In genomic region chr9:88379057-88379456, GRCm38 (mm10) we compare ENCODE assay signal across 21 mouse cellular contexts.
"Had no signal": no experiment of that assay in that cellular context is flagged by ENCODE, and none has a peak within 500 bp of the region (broad histone marks: within the 10 kb centered on the region; RNA-seq: fewer than 3 reads in every experiment).

No protein-coding gene starts in this region.

- H3K4me1 ChIP-seq: midbrain, embryonic 10.5 days; midbrain, embryonic 12.5 days; neural tube, embryonic 13.5 days; neural tube, embryonic 15.5 days had no signal

- ATAC-seq: midbrain, embryonic 16.5 days had no signal

- DNase-seq: lung, adult 18-20 months; lung, embryonic 14.5 days; lung, postnatal 14 days; lung, postnatal 36 days; midbrain, embryonic 14.5 days; retina, postnatal 1 day; right cerebral cortex, adult 18-20 months; right cerebral cortex, postnatal 25 days; right cerebral cortex, postnatal 4 days; spleen, adult 18-20 months; thymus, adult 18-20 months; thymus, postnatal 14 days; thymus, postnatal 36 days had no signal

- H3K9ac ChIP-seq: liver, embryonic 14.5 days; lung, embryonic 14.5 days; midbrain, embryonic 12.5 days; neural tube, embryonic 13.5 days; neural tube, embryonic 15.5 days had no signal

- H3K27me3 ChIP-seq: midbrain, embryonic 12.5 days; neural tube, embryonic 13.5 days; neural tube, embryonic 15.5 days had no signal

- H3K9me3 ChIP-seq: midbrain, embryonic 10.5 days; midbrain, embryonic 12.5 days; neural tube, embryonic 13.5 days; neural tube, embryonic 15.5 days had no signal

- H3K4me3 ChIP-seq: midbrain, embryonic 10.5 days; midbrain, embryonic 12.5 days; myocyte; neural tube, embryonic 13.5 days; neural tube, embryonic 15.5 days had no signal

- H3K27ac ChIP-seq: liver, embryonic 14.5 days; macrophage; midbrain, embryonic 10.5 days; midbrain, embryonic 12.5 days; neural tube, embryonic 13.5 days; neural tube, embryonic 15.5 days had no signal
